Mouse (Mus musculus) ES-E14 (cell line): ENCODE data around the gene Psmd8.

Source experiments
- CHD2 ChIP-seq: IDR thresholded peaks from 2 replicates; pipeline ENCODE4 v1.6.1; 2014; ENCODE audit warnings: mild to moderate bottlenecking, low read depth, low read length, inconsistent platforms
- HCFC1 ChIP-seq: IDR thresholded peaks from 2 replicates; pipeline ENCODE4 v1.6.1; 2012; ENCODE audit warnings: low read length, inconsistent platforms, borderline replicate concordance; ENCODE audit not compliant: insufficient read depth
- ZNF384 ChIP-seq: IDR thresholded peaks from 2 replicates; pipeline ENCODE4 v1.6.1; 2012; ENCODE audit warnings: low read depth, low read length, inconsistent platforms

- TF ChIP-seq ZNF384: no peak
- no peak for TF ChIP-seq HCFC1
- TF ChIP-seq CHD2: no peak
Observed at GRCm38 (mm10) chr7:29162294-29162693, 18.2 kb downstream of the Psmd8 start.
